Mouse (Mus musculus): Measurements from ENCODE around the gene Tspan12.

Gene Tspan12

DNA sequence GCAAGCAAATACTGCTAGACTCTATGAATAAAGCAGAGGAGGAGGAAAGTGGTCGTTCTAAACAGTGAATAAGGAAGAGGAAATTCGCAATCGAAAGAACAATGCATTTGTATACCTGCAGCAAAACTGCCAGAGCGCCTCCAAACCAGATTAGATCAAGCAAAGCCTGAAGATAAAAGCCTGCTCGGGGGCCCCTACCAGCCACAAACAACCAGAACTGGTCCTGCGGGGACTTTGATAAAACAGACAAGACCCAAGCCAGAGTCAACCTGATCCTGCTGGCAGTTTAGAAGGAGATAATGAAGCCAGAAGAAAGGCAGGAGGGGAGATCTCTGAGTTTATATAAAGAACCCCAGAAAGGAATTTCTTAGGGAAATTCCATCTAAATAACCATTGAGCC lies 65.0 kb downstream of the Tspan12 start:
- ATAC-seq (ENCODE audit: insufficient number of reproducible peaks, low FRiP score, low TSS enrichment): no peak

DNA sequence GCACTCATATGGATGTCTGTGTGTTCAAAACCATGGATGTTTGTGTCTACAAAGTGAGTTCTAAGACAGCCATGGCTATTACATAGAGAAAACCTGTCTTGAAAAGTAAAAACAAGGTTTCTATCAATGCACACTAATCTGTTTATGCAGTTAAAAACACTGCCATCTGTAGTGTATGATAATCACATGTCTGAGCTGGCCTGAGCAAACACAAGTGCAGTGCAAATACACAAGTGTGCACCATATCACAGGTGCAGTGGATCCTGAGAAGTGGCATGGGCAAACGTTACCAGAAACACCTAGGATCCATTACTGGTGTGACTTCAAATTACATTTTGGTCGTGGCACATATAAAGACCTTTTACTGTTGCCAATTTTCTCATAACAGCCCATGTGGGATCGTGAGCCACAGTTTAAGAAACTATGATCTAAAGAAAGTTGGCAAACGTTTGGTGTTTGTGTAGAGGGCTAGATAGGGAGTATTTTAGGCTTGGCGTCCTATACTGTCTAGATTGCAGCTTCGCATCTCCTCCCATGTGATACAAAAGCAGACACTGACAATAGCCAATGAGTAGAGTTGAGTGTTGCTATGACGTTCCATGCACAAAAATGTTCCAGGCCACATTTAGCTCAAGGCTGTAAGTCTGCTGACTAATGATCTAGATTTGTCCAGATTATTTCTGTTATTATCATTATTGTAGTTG lies 78.0 kb downstream of the Tspan12 start:
- no peak for ATAC-seq (ENCODE audit: insufficient number of reproducible peaks, low FRiP score, low TSS enrichment)

DNA sequence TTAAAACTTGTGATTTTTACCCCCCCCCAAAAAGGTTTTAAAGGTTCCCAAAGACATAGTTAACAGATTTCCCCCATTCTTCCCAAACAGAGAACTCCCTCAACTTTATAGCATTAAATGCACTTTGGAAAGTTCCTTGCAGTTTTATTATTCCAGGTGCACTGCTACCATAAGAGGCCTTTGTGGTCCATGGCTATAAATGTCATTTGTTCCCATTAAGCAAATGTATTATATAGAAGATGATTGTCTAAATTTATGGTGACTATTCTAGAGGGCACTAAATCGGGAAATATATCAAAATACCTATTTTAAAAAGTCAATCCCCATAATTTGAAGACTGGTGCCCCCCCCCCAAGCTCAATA lies 82.9 kb downstream of the Tspan12 start:
- ATAC-seq (ENCODE audit: insufficient number of reproducible peaks, low FRiP score, low TSS enrichment): no peak

DNA sequence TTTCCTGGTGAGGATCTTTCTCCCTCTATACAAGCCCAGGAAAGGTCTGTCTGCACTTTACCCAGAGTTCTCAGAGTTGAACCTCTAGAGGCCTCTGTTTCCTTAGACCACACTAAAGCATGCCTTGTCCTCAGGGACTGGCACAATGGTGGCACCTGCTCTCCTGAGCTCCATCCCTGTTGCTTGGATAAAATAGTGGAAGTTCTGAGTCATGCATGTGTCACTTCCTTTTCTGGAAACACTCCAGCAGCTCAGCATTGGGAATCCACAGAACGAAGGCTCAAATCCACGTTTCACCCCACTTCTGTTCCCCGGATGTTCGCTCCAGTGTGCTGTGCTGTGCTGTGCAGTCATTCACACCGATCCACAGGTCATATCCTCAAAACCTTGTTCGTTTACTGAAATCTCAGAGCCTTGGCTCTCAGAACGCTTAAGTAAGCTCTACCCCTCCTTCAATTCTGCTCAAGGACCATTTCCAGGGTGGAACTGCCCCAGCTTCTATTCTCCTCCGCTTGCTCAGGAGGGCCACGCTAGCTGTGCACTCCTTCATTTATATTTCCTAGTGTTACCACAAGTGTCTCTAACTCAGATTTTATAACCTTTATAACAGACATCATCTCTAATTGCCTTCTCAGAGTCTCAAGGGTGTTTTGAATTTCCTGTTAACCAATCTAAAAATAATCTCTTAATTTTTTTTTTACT lies 83.4 kb downstream of the Tspan12 start:
- ATAC-seq (ENCODE audit: insufficient number of reproducible peaks, low FRiP score, low TSS enrichment): no peak

DNA sequence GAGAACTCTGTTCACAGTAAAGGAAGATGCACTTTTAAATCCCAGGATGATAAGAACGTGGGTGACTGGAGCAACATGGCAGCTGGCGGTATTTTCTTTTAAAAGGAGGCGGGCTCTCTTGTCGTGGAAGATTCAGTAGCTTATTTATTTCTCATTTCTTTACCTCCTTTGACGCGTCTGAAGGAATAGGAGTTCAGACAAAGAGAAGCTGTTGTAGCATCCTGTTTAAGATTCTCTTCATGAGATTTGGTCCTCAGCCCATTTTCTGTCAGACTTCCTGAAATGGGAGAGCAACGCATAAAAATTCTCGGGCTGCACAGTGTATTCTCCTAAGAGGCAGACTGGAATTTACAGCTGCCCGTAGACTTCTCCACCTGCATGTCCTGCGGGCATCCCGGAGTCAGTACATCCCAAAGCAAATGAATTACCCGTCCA lies 84.5 kb downstream of the Tspan12 start:
- no peak for ATAC-seq (ENCODE audit: insufficient number of reproducible peaks, low FRiP score, low TSS enrichment)

DNA sequence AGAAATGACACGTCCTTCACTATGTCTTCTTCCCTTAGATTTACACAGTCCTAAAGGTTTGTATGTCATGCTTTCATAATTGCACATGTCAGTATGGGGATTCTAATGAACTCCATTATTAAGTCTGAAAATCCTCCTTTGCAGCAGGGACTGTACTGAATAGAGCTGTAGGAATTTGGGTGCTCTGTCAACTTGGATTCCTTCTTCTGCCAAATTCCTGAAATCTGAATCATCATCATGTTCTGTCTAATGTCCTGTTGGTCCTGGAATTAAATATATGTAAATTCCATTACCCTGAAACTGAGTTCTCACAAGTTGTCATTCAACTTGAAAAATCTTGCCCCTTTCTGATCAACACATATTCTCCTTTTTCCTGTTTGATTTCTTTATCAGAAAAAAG lies 104.8 kb downstream of the Tspan12 start:
- no peak for ATAC-seq (ENCODE audit: insufficient number of reproducible peaks, low FRiP score, low TSS enrichment)

DNA sequence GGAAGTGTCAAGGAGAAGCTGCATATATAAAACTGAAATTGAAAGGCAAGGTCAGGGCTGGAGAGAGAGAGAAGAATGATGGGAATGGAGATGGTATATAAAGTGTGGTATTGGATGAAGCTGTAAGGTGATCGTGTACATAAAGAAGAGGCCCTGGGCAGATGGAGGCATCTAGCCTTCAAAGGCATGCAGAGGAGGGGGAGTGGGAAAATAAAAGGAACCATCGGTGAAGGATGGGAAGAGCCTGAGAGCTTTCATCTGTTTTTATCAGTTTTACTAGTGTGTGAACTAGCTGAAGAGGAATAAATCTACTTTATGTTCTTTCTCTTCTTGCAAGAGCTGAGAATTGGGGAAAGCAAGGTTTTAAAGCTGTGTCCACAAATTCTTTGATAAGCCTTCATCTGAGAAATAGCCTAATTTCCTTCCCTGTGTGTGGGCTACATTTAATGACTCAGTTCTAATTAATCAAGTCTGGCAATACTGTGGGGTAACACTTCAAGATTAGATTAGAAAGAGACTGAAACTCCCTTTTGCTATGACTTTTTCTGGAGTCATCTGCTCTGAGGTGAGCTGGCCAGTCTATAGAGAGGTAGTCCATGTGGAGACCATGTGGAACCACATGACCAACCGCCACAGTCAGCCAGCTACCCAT lies 107.6 kb downstream of the Tspan12 start:
- no peak for ATAC-seq (ENCODE audit: insufficient number of reproducible peaks, low FRiP score, low TSS enrichment)

DNA sequence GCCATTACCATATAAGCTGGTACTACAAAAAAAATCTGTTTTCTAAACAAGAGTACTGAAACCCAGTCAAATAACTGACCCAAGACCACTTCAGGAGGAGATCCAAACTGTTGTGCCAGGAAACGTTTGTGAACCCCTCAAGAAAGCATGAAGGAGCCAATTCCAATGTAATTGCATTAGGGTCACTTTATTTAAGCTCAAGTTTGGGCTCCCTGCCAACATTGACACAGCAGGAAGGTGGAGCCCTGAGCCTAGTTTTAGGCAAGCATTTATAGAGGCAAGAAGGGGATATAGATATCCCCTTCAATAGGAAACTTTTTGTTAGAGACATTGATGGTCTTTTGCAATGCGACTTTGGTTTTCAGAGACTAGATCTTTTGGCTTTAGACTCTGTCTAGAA lies 111.7 kb downstream of the Tspan12 start:
- no peak for ATAC-seq (ENCODE audit: insufficient number of reproducible peaks, low FRiP score, low TSS enrichment)

DNA sequence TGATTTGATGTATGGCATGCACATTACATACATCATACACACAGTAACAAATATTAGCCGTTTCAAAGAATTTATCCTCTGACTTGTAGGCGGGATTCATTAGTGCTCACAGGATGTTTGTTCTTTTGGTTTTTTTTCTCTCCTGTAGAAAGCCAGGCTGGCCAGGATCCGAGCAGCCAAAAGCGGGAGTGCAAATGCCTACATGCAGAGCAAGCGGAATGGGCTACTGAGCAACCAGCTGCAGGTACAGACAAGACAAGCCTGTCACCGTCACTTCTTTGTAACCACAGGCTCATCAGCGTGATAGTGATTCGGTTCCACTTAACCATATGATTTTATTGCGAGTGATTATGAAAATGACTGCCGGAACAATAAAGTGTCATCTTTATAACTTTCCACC lies 130.1 kb downstream of the Tspan12 start:
- ATAC-seq (ENCODE audit: insufficient number of reproducible peaks, low FRiP score, low TSS enrichment): peak; percentile 76

Measured in cerebellum, adult (tissue).